Mouse (Mus musculus) right cerebral cortex, postnatal 14 days (tissue): ENCODE results near the gene Ms4a12.
"Not testable (repeated sequence)": the region's sequence is repeated elsewhere in the genome, so short reads cannot be mapped to it uniquely, and the experiment has no call there.

Experiments used
- DNase-seq: peaks from one replicate; pipeline ENCODE4 v3.0.0; 2022

Ms4a12 gene

GRCm38 (mm10) chr19:11232348-11232747 is at the start of gene Ms4a12:
Gene Ms4a12, minus strand, starts transcription at chr19:11232448.
- DNase-seq, result no peak

- DNase-seq, result no peak
Observed at GRCm38 (mm10) chr19:11280223-11280622, 48.0 kb upstream of the Ms4a12 start.

- DNase-seq, result no peak
Observed at GRCm38 (mm10) chr19:11276431-11276830, 44.2 kb upstream of the Ms4a12 start.

GRCm38 (mm10) chr19:11266956-11267355 is 34.7 kb upstream of the Ms4a12 start:
- no peak for DNase-seq

- no peak for DNase-seq
Observed at GRCm38 (mm10) chr19:11266052-11266845, 34.0 kb upstream of the Ms4a12 start, which contains the start of gene Ms4a1. Gene Ms4a1, minus strand, starts transcription at chr19:11266241.

GRCm38 (mm10) chr19:11264602-11265185 is 32.4 kb upstream of the Ms4a12 start:
- no peak for DNase-seq

- DNase-seq, result no peak
Observed at GRCm38 (mm10) chr19:11263549-11263948, 31.3 kb upstream of the Ms4a12 start.

- DNase-seq, result not testable (repeated sequence)
Observed at GRCm38 (mm10) chr19:11262932-11263331, 30.7 kb upstream of the Ms4a12 start.

- no peak for DNase-seq
Observed at GRCm38 (mm10) chr19:11261522-11261921, 29.3 kb upstream of the Ms4a12 start.

- DNase-seq, result no peak
Observed at GRCm38 (mm10) chr19:11244230-11244629, 12.0 kb upstream of the Ms4a12 start.

GRCm38 (mm10) chr19:11242560-11242959 is 10.3 kb upstream of the Ms4a12 start:
- DNase-seq, result no peak

GRCm38 (mm10) chr19:11235820-11236219 is 3.6 kb upstream of the Ms4a12 start:
- DNase-seq, result no peak

- no peak for DNase-seq
Observed at GRCm38 (mm10) chr19:11234921-11235735, 2.9 kb upstream of the Ms4a12 start.

GRCm38 (mm10) chr19:11234244-11234643 is 2.0 kb upstream of the Ms4a12 start:
- DNase-seq, result no peak

GRCm38 (mm10) chr19:11196546-11196945 is 35.7 kb downstream of the Ms4a12 start, which contains the start of gene Ms4a13:
Gene Ms4a13, minus strand, starts transcription at chr19:11196737.
- no peak for DNase-seq

GRCm38 (mm10) chr19:11192552-11192951 is 39.7 kb downstream of the Ms4a12 start:
- DNase-seq, result no peak

GRCm38 (mm10) chr19:11184121-11184520 is 48.1 kb downstream of the Ms4a12 start:
- DNase-seq, result peak; percentile 5

GRCm38 (mm10) chr19:11177464-11177863 is 54.8 kb downstream of the Ms4a12 start:
- no peak for DNase-seq

- no peak for DNase-seq
Observed at GRCm38 (mm10) chr19:11165172-11165571, 67.1 kb downstream of the Ms4a12 start, which contains the start of gene 1700025F22Rik. Gene 1700025F22Rik, minus strand, starts transcription at chr19:11165320.
